Mouse (Mus musculus): ENCODE results near the gene Phrf1. TPM values are rescaled to one million over a fixed set of nuclear protein-coding genes. Genes with fewer than 3 reads are reported as not detected.
A peak's percentile ranks its signal among the peaks of the same experiment; 100 is the strongest.

The Phrf1 gene
- total RNA-seq, 2 experiments from 2014 or later, result 53.0 to 60.4 TPM

DNA sequence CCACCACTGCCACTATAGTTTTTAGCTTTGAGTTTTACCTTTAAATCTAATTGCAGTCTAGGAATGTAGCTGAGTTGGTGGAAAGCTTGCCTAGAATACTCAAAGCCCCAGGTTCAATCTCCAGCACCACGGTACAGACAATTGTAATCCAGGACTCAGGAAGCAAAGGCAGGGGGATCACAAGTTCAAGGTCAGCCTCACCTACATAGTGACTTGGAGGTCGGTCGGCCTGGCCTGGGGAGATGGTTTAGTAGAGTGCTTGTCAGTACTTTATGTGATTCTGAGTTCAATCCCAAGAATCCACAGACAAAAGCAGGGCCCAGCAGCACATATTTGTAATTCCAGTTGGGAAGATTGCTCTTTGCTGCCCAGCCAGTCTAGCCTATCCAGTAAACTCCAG lies 59.5 kb downstream of the Phrf1 start:
- no peak for ATAC-seq (replicated peaks; ENCODE audit: poor library complexity)

DNA sequence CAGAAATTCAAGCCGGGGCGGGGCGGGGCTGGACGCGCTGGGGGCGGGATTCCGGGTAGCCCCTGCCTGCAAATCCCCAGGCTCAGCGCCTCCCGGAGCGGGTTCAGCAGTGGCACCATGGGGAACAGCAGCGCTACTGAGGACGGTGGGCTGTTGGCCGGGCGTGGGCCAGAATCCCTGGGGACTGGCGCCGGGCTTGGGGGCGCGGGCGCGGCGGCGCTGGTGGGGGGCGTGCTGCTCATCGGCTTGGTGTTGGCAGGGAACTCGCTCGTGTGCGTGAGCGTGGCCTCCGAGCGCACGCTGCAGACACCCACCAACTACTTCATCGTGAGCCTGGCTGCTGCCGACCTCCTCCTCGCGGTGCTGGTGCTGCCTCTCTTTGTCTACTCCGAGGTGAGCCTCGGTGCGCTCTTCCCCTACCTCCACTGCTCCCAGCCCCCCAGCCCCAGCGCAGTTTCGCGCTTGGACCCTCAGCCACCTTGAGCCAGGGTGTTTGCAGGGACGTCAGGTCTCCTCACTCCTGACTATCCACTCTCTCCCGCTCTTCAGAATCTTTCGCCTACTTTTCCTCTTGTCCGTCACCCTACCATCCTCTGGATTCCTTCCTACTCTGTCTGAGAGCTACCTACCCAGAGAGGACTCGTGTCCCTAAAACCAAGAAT lies 63.5 kb downstream of the Phrf1 start, which contains the start of gene Drd4:
Gene Drd4, plus strand, starts transcription at position 86 of the 662 bp plus-strand sequence.
- ATAC-seq (replicated peaks; ENCODE audit: poor library complexity), result no peak

DNA sequence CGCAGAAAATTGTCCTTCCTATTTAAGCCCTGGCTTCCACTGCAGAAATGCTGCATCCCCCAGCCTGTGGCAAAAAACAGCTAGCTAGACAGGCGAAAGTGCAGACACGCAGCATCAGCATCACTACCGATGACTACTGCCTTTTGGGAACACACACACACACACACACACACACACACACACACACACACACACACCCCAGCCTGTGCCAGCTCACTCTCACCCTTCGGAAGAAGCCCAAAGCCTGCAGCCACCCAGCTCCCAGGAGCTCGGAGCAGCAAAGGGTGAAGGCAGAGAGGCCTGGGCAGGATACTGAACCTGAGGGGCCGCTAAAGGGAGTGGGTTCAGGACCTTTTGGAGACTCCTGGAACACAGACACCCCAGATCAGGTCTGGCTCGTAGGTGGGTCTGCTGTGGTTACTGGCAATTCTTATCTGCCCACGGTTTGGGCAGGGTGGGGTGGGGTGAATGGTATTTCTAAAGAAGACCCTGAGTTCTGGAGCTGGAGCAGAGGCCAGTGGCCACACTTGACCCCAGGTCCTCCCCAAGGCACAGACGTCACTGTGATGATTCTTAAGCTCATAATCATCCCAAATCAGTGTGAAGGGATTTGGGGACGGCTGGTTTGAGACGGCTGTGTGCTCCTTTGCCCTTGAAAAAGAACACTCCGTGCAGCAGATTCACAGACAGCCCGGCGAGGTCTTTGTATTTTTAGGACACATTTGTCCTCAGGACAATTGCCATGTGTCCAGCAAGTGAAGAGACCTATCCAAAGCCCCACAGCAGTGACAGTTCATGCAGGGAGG lies 64.2 kb downstream of the Phrf1 start:
- ATAC-seq (replicated peaks; ENCODE audit: poor library complexity), result no peak

DNA sequence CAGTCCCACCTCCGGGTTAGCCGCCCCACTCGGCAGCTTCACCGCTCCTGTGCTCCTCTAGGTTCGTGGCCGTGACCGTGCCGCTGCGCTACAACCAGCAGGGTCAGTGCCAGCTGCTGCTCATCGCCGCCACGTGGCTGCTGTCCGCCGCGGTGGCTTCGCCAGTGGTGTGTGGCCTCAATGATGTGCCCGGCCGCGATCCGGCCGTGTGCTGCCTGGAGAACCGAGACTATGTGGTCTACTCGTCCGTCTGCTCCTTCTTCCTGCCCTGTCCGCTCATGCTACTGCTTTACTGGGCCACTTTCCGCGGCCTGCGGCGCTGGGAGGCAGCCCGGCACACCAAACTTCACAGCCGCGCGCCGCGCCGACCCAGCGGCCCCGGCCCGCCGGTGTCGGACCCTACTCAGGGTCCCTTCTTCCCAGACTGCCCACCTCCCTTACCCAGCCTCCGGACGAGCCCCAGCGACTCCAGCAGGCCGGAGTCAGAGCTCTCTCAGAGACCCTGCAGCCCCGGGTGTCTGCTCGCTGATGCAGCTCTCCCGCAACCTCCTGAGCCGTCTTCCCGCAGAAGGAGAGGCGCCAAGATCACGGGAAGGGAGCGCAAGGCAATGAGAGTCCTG lies 65.4 kb downstream of the Phrf1 start:
- peak; percentile 37 for ATAC-seq (replicated peaks; ENCODE audit: poor library complexity)

DNA sequence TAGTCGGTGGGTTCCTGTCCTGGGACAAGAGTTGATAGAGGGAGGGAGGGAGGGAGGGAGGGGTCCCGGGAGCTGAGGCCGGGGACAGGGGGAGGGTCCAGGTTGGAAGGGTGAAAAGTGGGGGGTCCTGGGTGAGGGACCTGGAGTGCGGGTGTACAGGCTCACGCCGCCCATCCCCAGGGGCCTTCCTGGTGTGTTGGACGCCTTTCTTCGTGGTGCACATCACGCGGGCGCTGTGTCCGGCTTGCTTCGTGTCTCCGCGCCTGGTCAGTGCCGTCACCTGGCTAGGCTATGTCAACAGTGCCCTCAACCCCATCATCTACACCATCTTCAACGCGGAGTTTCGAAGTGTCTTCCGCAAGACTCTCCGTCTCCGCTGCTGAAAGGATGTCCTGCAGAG lies 65.9 kb downstream of the Phrf1 start:
- ATAC-seq (replicated peaks; ENCODE audit: poor library complexity), result no peak

DNA sequence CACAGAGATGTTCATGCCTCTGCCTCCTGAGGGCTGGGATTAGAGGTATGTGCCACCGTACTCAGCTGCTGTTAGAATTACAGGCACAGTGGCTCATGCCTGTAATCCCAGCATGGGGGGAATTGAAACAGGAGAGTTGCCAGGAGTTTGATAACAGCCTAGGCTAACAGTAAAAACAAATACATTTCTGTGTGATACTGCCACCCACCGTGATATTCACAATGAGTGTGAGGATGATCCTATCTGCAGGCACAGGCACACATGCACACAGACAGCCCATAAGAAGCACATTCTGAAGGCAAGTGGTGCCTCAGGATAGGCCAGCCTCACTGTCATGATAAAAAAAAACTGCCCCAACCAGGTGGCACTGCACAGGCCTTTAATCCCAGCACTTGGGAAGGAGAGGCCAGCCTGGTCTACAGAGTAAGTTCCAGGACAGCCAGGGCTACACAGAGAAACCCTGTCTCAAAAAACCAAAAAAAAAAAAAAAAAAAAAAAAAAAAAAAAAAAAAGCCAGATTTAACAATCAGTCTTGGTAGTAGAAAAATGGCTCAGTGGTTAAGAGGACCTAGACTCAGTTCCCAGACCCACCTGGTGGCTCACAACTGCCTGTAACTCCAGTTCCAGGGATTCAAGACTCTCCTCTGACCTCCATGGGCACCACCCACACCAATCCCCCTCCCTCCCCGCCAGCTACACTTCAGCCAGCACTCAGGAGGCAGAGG lies 69.5 kb downstream of the Phrf1 start:
- peak; percentile 67 for ATAC-seq (replicated peaks; ENCODE audit: poor library complexity)

DNA sequence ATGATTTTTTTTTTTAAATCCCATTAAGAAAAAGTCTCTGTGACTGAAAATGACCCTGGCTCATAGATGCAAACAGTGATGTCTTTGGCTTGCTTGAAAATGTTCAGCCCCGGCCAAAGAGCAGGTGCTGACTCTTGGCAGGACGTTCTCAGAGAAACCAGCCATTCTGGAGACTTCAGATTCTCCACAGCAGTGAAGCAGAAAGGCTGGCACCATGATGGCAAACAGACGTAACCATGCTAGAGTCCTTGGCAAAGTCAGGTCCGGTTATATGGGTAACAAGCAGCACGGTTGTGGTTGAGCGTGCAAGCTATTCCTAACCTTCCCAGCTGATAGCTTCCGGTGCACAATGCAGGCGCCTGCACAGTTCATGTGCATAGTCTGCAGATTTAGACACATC lies 70.6 kb downstream of the Phrf1 start:
- ATAC-seq (replicated peaks; ENCODE audit: poor library complexity), result no peak

DNA sequence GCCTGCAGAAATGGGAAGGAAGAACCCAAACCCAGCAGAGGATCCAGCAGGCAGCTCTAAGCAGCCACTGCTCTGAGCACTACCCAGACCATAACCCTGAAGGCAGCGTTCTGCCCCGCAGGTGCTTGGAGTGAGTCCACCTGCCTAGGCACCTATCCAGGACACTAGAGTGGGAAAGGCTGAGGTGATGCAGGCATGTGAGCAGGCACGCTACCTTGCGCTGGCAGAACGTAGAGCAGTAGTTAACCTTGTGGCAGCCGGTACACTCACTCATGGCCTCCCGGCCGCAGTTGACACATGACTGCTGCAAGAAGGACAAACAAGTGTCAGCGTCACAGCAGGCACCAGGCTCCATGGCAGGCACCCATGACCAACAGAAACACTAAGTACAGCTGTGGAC lies 72.8 kb downstream of the Phrf1 start:
- ATAC-seq (replicated peaks; ENCODE audit: poor library complexity), result no peak

DNA sequence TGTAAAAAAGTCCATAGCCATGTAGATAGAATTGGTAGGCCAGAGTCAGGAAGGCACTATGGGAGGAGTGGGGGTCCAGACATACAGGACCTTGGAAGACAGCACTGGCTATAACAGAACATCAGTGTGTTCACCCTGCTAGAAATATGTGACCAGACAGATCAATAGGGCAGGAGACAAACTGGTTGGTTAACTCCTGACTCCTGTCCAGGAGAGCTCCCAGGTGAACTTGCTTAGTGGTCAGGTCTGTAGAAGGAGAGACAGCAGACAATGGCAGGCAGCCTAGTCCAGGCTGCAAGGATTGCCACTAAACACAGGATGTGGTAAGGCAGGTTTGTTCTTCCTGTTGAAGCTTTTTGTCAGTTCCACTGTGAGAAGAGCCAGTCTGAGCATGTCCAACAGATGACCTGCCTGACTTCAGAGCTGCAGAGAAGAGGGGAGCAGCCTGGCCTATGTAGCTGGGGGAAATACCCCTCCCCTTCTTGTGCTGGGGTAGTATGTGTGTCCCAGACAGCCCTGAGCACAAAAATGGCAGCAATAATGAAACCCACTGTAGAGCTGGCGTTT lies 74.2 kb downstream of the Phrf1 start:
- ATAC-seq (replicated peaks; ENCODE audit: poor library complexity), result no peak; the same call in 1 of the 2 replicates

DNA sequence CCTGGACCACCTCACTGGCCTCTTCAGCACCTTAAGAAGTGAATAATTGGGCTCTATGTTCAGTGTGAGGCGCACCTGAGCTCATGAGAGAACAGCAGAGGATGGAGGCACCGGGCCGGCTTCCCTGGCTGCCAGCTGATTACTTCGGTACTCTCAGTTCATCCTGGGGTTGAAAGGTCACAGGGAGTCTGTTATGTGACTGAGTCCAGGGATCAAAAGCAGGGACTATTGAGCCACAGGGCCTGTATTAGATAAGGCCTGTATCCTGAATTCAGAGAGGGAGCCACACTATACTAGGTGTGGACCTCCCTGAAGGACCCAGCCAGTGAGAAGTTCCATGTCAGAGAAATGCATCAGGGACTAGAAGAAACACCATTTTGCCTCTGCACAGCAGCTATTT lies 76.0 kb downstream of the Phrf1 start:
- ATAC-seq (replicated peaks; ENCODE audit: poor library complexity), result no peak

Other genes with a start within 250 kb of the Phrf1 start
Only the 30 nearest of the 31 such genes appear.
- 147 and 203 TPM in 2 replicates for gene Ifitm3, start 218.0 kb upstream of the Phrf1 start, total RNA-seq (2015)
- gene Ifitm3, start 218.0 kb upstream of the Phrf1 start, total RNA-seq (2017), result 49.4 and 56.2 TPM in 2 replicates
- 81.7 and 90.1 TPM in 2 replicates for gene Ifitm6, start 210.9 kb upstream of the Phrf1 start, total RNA-seq (2015)
- 37.7 and 55.9 TPM in 2 replicates for gene Ifitm6, start 210.9 kb upstream of the Phrf1 start, total RNA-seq (2017)
- gene Gm17387, start 199.7 kb upstream of the Phrf1 start, total RNA-seq (2015), result not detected in 2 replicates
- gene Gm17387, start 199.7 kb upstream of the Phrf1 start, total RNA-seq (2017), result not detected in 2 replicates
- 0.84 and 1.3 TPM in 2 replicates for gene B4galnt4, start 167.7 kb upstream of the Phrf1 start, total RNA-seq (2015)
- 1.5 and 2.8 TPM in 2 replicates for gene B4galnt4, start 167.7 kb upstream of the Phrf1 start, total RNA-seq (2017)
- gene Pkp3, start 150.6 kb upstream of the Phrf1 start, total RNA-seq (2015), result 1.0 and 2.2 TPM in 2 replicates
- 0.10 and 1.1 TPM in 2 replicates for gene Pkp3, start 150.6 kb upstream of the Phrf1 start, total RNA-seq (2017)
- 12.3 and 12.6 TPM in 2 replicates for gene Sigirr, start 128.2 kb upstream of the Phrf1 start, total RNA-seq (2015)
- gene Sigirr, start 128.2 kb upstream of the Phrf1 start, total RNA-seq (2017), result 5.8 and 14.0 TPM in 2 replicates
- not detected in 2 replicates for gene Ano9, start 111.0 kb upstream of the Phrf1 start, total RNA-seq (2015)
- not detected in 2 replicates for gene Ano9, start 111.0 kb upstream of the Phrf1 start, total RNA-seq (2017)
- gene Ptdss2, start 106.4 kb upstream of the Phrf1 start, total RNA-seq (2015), result 5.8 and 9.2 TPM in 2 replicates
- 5.7 and 5.8 TPM in 2 replicates for gene Ptdss2, start 106.4 kb upstream of the Phrf1 start, total RNA-seq (2017)
- gene Rnh1, start 55.9 kb upstream of the Phrf1 start, total RNA-seq (2015), result 36.0 and 41.3 TPM in 2 replicates
- gene Rnh1, start 55.9 kb upstream of the Phrf1 start, total RNA-seq (2017), result 43.4 and 57.6 TPM in 2 replicates
- 30.5 and 40.6 TPM in 2 replicates for gene Hras, start 34.8 kb upstream of the Phrf1 start, total RNA-seq (2015)
- 19.9 and 23.7 TPM in 2 replicates for gene Hras, start 34.8 kb upstream of the Phrf1 start, total RNA-seq (2017)
- gene Lrrc56, start 34.6 kb upstream of the Phrf1 start, total RNA-seq (2015), result 0.39 and 0.84 TPM in 2 replicates
- 0.50 and 3.4 TPM in 2 replicates for gene Lrrc56, start 34.6 kb upstream of the Phrf1 start, total RNA-seq (2017)
- gene Lmntd2, start 14.7 kb upstream of the Phrf1 start, total RNA-seq (2015), result 0.20 and 0.89 TPM in 2 replicates
- 0.10 TPM in 1 of 2 replicates, not detected in the other for gene Lmntd2, start 14.7 kb upstream of the Phrf1 start, total RNA-seq (2017)
- 3.2 and 4.3 TPM in 2 replicates for gene Rassf7, start 12.9 kb upstream of the Phrf1 start, total RNA-seq (2015)
- gene Rassf7, start 12.9 kb upstream of the Phrf1 start, total RNA-seq (2017), result 2.2 and 6.6 TPM in 2 replicates
- gene Irf7, start 37.7 kb downstream of the Phrf1 start, total RNA-seq (2015), result 2.4 and 3.0 TPM in 2 replicates
- 2.9 and 4.7 TPM in 2 replicates for gene Irf7, start 37.7 kb downstream of the Phrf1 start, total RNA-seq (2017)
- not detected in 2 replicates for gene Cdhr5, start 48.0 kb downstream of the Phrf1 start, total RNA-seq (2015)
- gene Cdhr5, start 48.0 kb downstream of the Phrf1 start, total RNA-seq (2017), result not detected in 2 replicates
- not detected in 2 replicates for gene Sct, start 50.3 kb downstream of the Phrf1 start, total RNA-seq (2015)
- not detected in 2 replicates for gene Sct, start 50.3 kb downstream of the Phrf1 start, total RNA-seq (2017)
- not detected in 2 replicates for gene Drd4, start 63.2 kb downstream of the Phrf1 start, total RNA-seq (2015)
- gene Drd4, start 63.2 kb downstream of the Phrf1 start, total RNA-seq (2017), result not detected in 2 replicates
- gene Deaf1, start 98.9 kb downstream of the Phrf1 start, total RNA-seq (2015), result 33.6 and 33.7 TPM in 2 replicates
- gene Deaf1, start 98.9 kb downstream of the Phrf1 start, total RNA-seq (2017), result 19.8 and 23.0 TPM in 2 replicates
- gene Tmem80, start 99.0 kb downstream of the Phrf1 start, total RNA-seq (2015), result 11.1 and 11.7 TPM in 2 replicates
- gene Tmem80, start 99.0 kb downstream of the Phrf1 start, total RNA-seq (2017), result 9.1 and 9.2 TPM in 2 replicates
- 0.67 TPM in 1 of 2 replicates, not detected in the other for gene Eps8l2, start 110.1 kb downstream of the Phrf1 start, total RNA-seq (2015)
- gene Eps8l2, start 110.1 kb downstream of the Phrf1 start, total RNA-seq (2017), result not detected in 2 replicates
- gene Taldo1, start 163.4 kb downstream of the Phrf1 start, total RNA-seq (2015), result 103 and 117 TPM in 2 replicates
- 508 and 513 TPM in 2 replicates for gene Taldo1, start 163.4 kb downstream of the Phrf1 start, total RNA-seq (2017)
- gene Gatd1, start 185.4 kb downstream of the Phrf1 start, total RNA-seq (2015), result 21.9 and 25.9 TPM in 2 replicates
- 13.5 and 16.3 TPM in 2 replicates for gene Gatd1, start 185.4 kb downstream of the Phrf1 start, total RNA-seq (2017)
- not detected in 2 replicates for gene Cend1, start 200.7 kb downstream of the Phrf1 start, total RNA-seq (2015)
- not detected in 2 replicates for gene Cend1, start 200.7 kb downstream of the Phrf1 start, total RNA-seq (2017)
- gene Slc25a22, start 209.1 kb downstream of the Phrf1 start, total RNA-seq (2015), result 15.5 and 19.8 TPM in 2 replicates
- gene Slc25a22, start 209.1 kb downstream of the Phrf1 start, total RNA-seq (2017), result 4.4 and 5.3 TPM in 2 replicates
- 14.2 and 14.4 TPM in 2 replicates for gene Pidd1, start 215.2 kb downstream of the Phrf1 start, total RNA-seq (2015)
- gene Pidd1, start 215.2 kb downstream of the Phrf1 start, total RNA-seq (2017), result 9.7 and 11.2 TPM in 2 replicates
- 2,968 and 3,129 TPM in 2 replicates for gene Rplp2, start 218.6 kb downstream of the Phrf1 start, total RNA-seq (2015)
- 2,070 and 2,265 TPM in 2 replicates for gene Rplp2, start 218.6 kb downstream of the Phrf1 start, total RNA-seq (2017)
- 44.5 and 44.9 TPM in 2 replicates for gene Pnpla2, start 226.4 kb downstream of the Phrf1 start, total RNA-seq (2015)
- 15.6 and 20.1 TPM in 2 replicates for gene Pnpla2, start 226.4 kb downstream of the Phrf1 start, total RNA-seq (2017)
- 8.6 and 8.9 TPM in 2 replicates for gene Cracr2b, start 232.3 kb downstream of the Phrf1 start, total RNA-seq (2015)
- 11.4 and 16.6 TPM in 2 replicates for gene Cracr2b, start 232.3 kb downstream of the Phrf1 start, total RNA-seq (2017)
- 11.0 and 14.7 TPM in 2 replicates for gene Cd151, start 238.6 kb downstream of the Phrf1 start, total RNA-seq (2015)
- gene Cd151, start 238.6 kb downstream of the Phrf1 start, total RNA-seq (2017), result 14.5 and 22.1 TPM in 2 replicates
- 31.3 and 40.2 TPM in 2 replicates for gene Polr2l, start 246.3 kb downstream of the Phrf1 start, total RNA-seq (2015)
- 45.0 and 46.7 TPM in 2 replicates for gene Polr2l, start 246.3 kb downstream of the Phrf1 start, total RNA-seq (2017)

All from megakaryocyte progenitor cell, adult 5-6 weeks (primary cell).